18 mouse cellular contexts compared by ENCODE assay signal in the genomic region with DNA sequence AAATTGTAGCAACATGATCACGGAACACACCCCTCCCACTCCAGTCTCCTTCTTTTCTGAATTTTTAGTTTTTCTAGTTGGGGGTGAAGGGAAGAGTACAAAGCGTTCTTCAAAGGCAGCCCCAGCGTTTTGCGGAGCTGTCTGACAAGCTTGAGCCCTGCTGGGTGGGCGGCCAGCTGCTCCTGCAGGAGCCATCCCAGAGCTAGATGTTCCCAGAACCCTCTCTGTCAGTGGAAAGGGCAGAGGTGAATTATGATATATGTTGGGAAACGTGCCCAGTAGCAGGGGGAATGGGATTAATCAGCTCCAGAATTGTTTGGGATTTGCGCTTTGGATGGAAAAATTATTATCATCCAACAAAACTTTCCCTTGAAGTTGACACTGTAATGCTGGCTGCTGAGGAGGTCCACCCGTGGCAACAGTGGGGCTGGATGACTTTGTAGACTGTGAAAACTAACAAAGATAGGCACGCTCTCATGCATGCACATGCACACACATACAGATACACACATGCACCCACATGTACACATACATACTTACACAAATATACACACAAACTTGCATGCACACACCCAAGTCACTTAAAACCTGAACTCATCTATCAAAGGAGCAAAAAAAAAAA.
DNase-seq lines count a peak whose midpoint lies in the region; ATAC-seq lines count a peak whose summit lies in the region.
"Had no signal": no experiment of that assay in that cellular context is flagged by ENCODE, and none has a peak within 500 bp of the region (broad histone marks: within the 10 kb centered on the region; RNA-seq: fewer than 3 reads in every experiment).

No protein-coding gene starts in this region.

- H3K36me3 ChIP-seq in heart, embryonic 10.5 days: no peaks in the 10 kb centered on the region
- H3K36me3 ChIP-seq in heart, embryonic 11.5 days (ENCODE audit: control insufficient read depth, insufficient read depth, low read length): no peaks in the 10 kb centered on the region
- H3K36me3 ChIP-seq in intestine, embryonic 15.5 days: no peaks in the 10 kb centered on the region
- H3K36me3 ChIP-seq: embryonic facial prominence, embryonic 12.5 days; midbrain, embryonic 15.5 days; neural tube, embryonic 15.5 days had no signal

- 0 out of 2 replicates have a peak overlapping the region, but pooled peaks have one; percentile 36 for H3K27ac ChIP-seq in heart, embryonic 10.5 days
- no peak overlapping the region for H3K27ac ChIP-seq in heart, embryonic 11.5 days (ENCODE audit: low read depth, low read length)
- H3K27ac ChIP-seq in intestine, embryonic 15.5 days: peak overlapping the region; percentile 58; the same call in 1 of the 2 replicates
- H3K27ac ChIP-seq: embryonic facial prominence, embryonic 12.5 days; forebrain, embryonic 13.5 days; hindbrain, postnatal 0 days; liver, embryonic 14.5 days; midbrain, embryonic 15.5 days; neural tube, embryonic 15.5 days had no signal

- no peak overlapping the region for H3K4me3 ChIP-seq in heart, embryonic 10.5 days
- H3K4me3 ChIP-seq in heart, embryonic 11.5 days (ENCODE audit: low read depth, low read length): no peak overlapping the region
- H3K4me3 ChIP-seq in intestine, embryonic 15.5 days (replicated peaks): no peak overlapping the region
- H3K4me3 ChIP-seq: embryonic facial prominence, embryonic 12.5 days; erythroblast, embryonic 14.5 days; forebrain, embryonic 13.5 days; midbrain, embryonic 15.5 days; neural tube, embryonic 15.5 days had no signal

- H3K9ac ChIP-seq in heart, embryonic 11.5 days (ENCODE audit: low read depth, low read length): no peak overlapping the region
- no peak overlapping the region for H3K9ac ChIP-seq in intestine, embryonic 15.5 days
- H3K9ac ChIP-seq: embryonic facial prominence, embryonic 12.5 days; forebrain, embryonic 13.5 days; liver, embryonic 14.5 days; midbrain, embryonic 15.5 days; neural tube, embryonic 15.5 days had no signal

- H3K4me2 ChIP-seq in heart, embryonic 11.5 days: no peak overlapping the region
- H3K4me2 ChIP-seq in intestine, embryonic 15.5 days (replicated peaks): no peak overlapping the region
- H3K4me2 ChIP-seq: embryonic facial prominence, embryonic 12.5 days; forebrain, embryonic 13.5 days; midbrain, embryonic 15.5 days; neural tube, embryonic 15.5 days had no signal

- H3K4me1 ChIP-seq in heart, embryonic 10.5 days: peaks cover 13% of the 10 kb centered on the region
- H3K4me1 ChIP-seq in heart, embryonic 11.5 days (ENCODE audit: control insufficient read depth, insufficient read depth, low read length): no peaks in the 10 kb centered on the region; the same call in 1 of the 2 replicates
- peaks cover 18% of the 10 kb centered on the region for H3K4me1 ChIP-seq in intestine, embryonic 15.5 days (replicated peaks)
- H3K4me1 ChIP-seq: embryonic facial prominence, embryonic 12.5 days; forebrain, embryonic 13.5 days had no signal

- 62% methylated on average over 9 of the region's 9 CpGs for WGBS in heart, embryonic 10.5 days
- 55% methylated on average over 9 of the region's 9 CpGs for WGBS in heart, embryonic 11.5 days (ENCODE audit: insufficient replicate concordance)
- 47% methylated on average over 9 of the region's 9 CpGs for WGBS in intestine, embryonic 15.5 days

- peak; percentile 45 for DNase-seq in heart, embryonic 10.5 days (ENCODE audit: low spot score)
- peak; percentile 37 for DNase-seq in kidney, postnatal 14 days
- DNase-seq in kidney, adult 8-10 months: no peak
- DNase-seq in mesoderm, embryonic 11.5 days (ENCODE audit: low read depth, low spot score): peak; percentile 53
- DNase-seq in right cerebral cortex, postnatal 14 days: no peak
- DNase-seq: B cell, adult 2 months; cerebellum, adult 9-10 months; heart, postnatal 4 days; spleen, adult 18-20 months had no signal

- H3K27me3 ChIP-seq in heart, embryonic 10.5 days (ENCODE audit: insufficient read depth, poor library complexity, severe bottlenecking): peaks cover 9% of the 10 kb centered on the region; the same call in 1 of the 2 replicates
- H3K27me3 ChIP-seq in heart, embryonic 11.5 days (ENCODE audit: control insufficient read depth, insufficient read depth, low read length): no peaks in the 10 kb centered on the region
- H3K27me3 ChIP-seq in intestine, embryonic 15.5 days (replicated peaks): no peaks in the 10 kb centered on the region
- H3K27me3 ChIP-seq: embryonic facial prominence, embryonic 12.5 days; forebrain, embryonic 13.5 days; midbrain, embryonic 15.5 days; neural tube, embryonic 15.5 days had no signal

- ATAC-seq in heart, embryonic 11.5 days (replicated peaks; ENCODE audit: insufficient number of reproducible peaks, low FRiP score, low TSS enrichment): no peak
- no peak for ATAC-seq in intestine, embryonic 15.5 days
- ATAC-seq: forebrain, embryonic 13.5 days; hindbrain, postnatal 0 days; midbrain, embryonic 15.5 days had no signal

- no peaks in the 10 kb centered on the region for H3K9me3 ChIP-seq in heart, embryonic 10.5 days
- no peaks in the 10 kb centered on the region for H3K9me3 ChIP-seq in heart, embryonic 11.5 days (replicated peaks; ENCODE audit: control insufficient read depth, low read length)
- H3K9me3 ChIP-seq in intestine, embryonic 15.5 days: no peaks in the 10 kb centered on the region
- H3K9me3 ChIP-seq: embryonic facial prominence, embryonic 12.5 days; forebrain, embryonic 13.5 days; midbrain, embryonic 15.5 days; neural tube, embryonic 15.5 days had no signal

Comparison
In these comparisons a context has a peak if more than half of its experiments do, and no peak if none do; other contexts are left out.
1. DNase-seq: peak in heart, embryonic 10.5 days (single experiment), kidney, postnatal 14 days (single experiment) and mesoderm, embryonic 11.5 days (single experiment); none in kidney, adult 8-10 months (0 of 2) and right cerebral cortex, postnatal 14 days (single experiment).